26 mouse cellular contexts compared by ENCODE assay signal in genomic region chr4:120571691-120572090, GRCm38 (mm10). TPM values are rescaled to one million over a fixed set of nuclear protein-coding genes. Genes with fewer than 3 reads are reported as not detected.
DNase-seq lines count a peak whose midpoint lies in the region; ATAC-seq and TF ChIP-seq lines count a peak whose summit lies in the region.
"Had no signal": no experiment of that assay in that cellular context is flagged by ENCODE, and none has a peak within 500 bp of the region (broad histone marks: within the 10 kb centered on the region; RNA-seq: fewer than 3 reads in every experiment).

No protein-coding gene starts in this region.

- no peak overlapping the region for H3K4me3 ChIP-seq in heart, postnatal 0 days (ENCODE audit: low read depth, low read length)
- H3K4me3 ChIP-seq in heart, adult 2 months: no peak overlapping the region
- no peak overlapping the region for H3K4me3 ChIP-seq in liver, embryonic 12.5 days
- no peak overlapping the region for H3K4me3 ChIP-seq in liver, embryonic 11.5 days (ENCODE audit: low read depth, low read length)
- no peak overlapping the region for H3K4me3 ChIP-seq in embryonic fibroblast, embryonic 13.5 days (ENCODE audit: insufficient read depth, low read length)
- H3K4me3 ChIP-seq in limb, embryonic 14.5 days (replicated peaks; ENCODE audit: low read length): no peak overlapping the region
- H3K4me3 ChIP-seq: forebrain, embryonic 15.5 days; hindbrain, embryonic 12.5 days; midbrain, embryonic 13.5 days had no signal

- no peaks in the 10 kb centered on the region for H3K27me3 ChIP-seq in heart, postnatal 0 days (ENCODE audit: control insufficient read depth, insufficient read depth, low read length)
- no peaks in the 10 kb centered on the region for H3K27me3 ChIP-seq in heart, adult 2 months (ENCODE audit: control insufficient read depth, insufficient read depth, low read length)
- no peaks in the 10 kb centered on the region for H3K27me3 ChIP-seq in liver, embryonic 12.5 days (replicated peaks)
- H3K27me3 ChIP-seq in liver, embryonic 11.5 days (replicated peaks; ENCODE audit: control insufficient read depth, insufficient read depth, low read length): no peaks in the 10 kb centered on the region
- no peaks in the 10 kb centered on the region for H3K27me3 ChIP-seq in limb, embryonic 14.5 days (ENCODE audit: control insufficient read depth, insufficient read depth, low read length)
- H3K27me3 ChIP-seq: forebrain, embryonic 15.5 days; hindbrain, embryonic 12.5 days; liver, embryonic 15.5 days; midbrain, embryonic 13.5 days; neural tube, embryonic 13.5 days had no signal

- peaks cover 34% of the 10 kb centered on the region for H3K4me1 ChIP-seq in heart, postnatal 0 days (ENCODE audit: control insufficient read depth, insufficient read depth)
- no peaks in the 10 kb centered on the region for H3K4me1 ChIP-seq in heart, adult 2 months (ENCODE audit: control insufficient read depth, insufficient read depth, low read length)
- peaks cover 37% of the 10 kb centered on the region for H3K4me1 ChIP-seq in liver, embryonic 12.5 days
- H3K4me1 ChIP-seq in liver, embryonic 11.5 days (replicated peaks; ENCODE audit: control insufficient read depth, insufficient read depth, low read length): peaks cover 22% of the 10 kb centered on the region
- H3K4me1 ChIP-seq in embryonic fibroblast, embryonic 13.5 days (ENCODE audit: control insufficient read depth, insufficient read depth, low read length): peaks cover 6% of the 10 kb centered on the region
- peaks cover 34% of the 10 kb centered on the region for H3K4me1 ChIP-seq in limb, embryonic 14.5 days (ENCODE audit: control insufficient read depth, insufficient read depth, low read length)

- no peak for TF ChIP-seq CTCF in heart, postnatal 0 days (IDR thresholded peaks at IDR 0.05; ENCODE audit: low read depth)
- TF ChIP-seq CTCF in heart, adult 2 months (IDR thresholded peaks at IDR 0.05): no peak
- no peak for TF ChIP-seq CTCF in embryonic fibroblast, embryonic 13.5 days (IDR thresholded peaks at IDR 0.05; ENCODE audit: borderline replicate concordance, insufficient read depth, low read length)

- intact Hi-C loops in heart, adult 2 months (cut with DNase I): no loop called here

- no peak for TF ChIP-seq EP300 in heart, postnatal 0 days (IDR thresholded peaks at IDR 0.05; ENCODE audit: low read depth)
- TF ChIP-seq EP300 in heart, adult 2 months (IDR thresholded peaks at IDR 0.05; ENCODE audit: insufficient read depth, low read depth, low read length): no peak

- no peak overlapping the region for H3K9ac ChIP-seq in heart, postnatal 0 days (replicated peaks; ENCODE audit: low read depth, low read length)
- no peak overlapping the region for H3K9ac ChIP-seq in heart, adult 2 months (ENCODE audit: low read depth, low read length)
- no peak overlapping the region for H3K9ac ChIP-seq in liver, embryonic 12.5 days
- H3K9ac ChIP-seq in liver, embryonic 11.5 days (ENCODE audit: low read depth, low read length): no peak overlapping the region; the same call in 1 of the 2 replicates
- H3K9ac ChIP-seq in limb, embryonic 14.5 days (ENCODE audit: low read depth, low read length, severe bottlenecking): no peak overlapping the region
- H3K9ac ChIP-seq: forebrain, embryonic 15.5 days; hindbrain, embryonic 12.5 days; liver, embryonic 15.5 days; midbrain, embryonic 13.5 days; neural tube, embryonic 13.5 days had no signal

- 49% methylated on average over 3 of the region's 3 CpGs for WGBS in heart, postnatal 0 days
- WGBS in heart, adult 2 months: 49% methylated on average over 3 of the region's 3 CpGs
- 65% methylated on average over 3 of the region's 3 CpGs for WGBS in liver, embryonic 12.5 days (ENCODE audit: insufficient replicate concordance)
- 68% methylated on average over 3 of the region's 3 CpGs for WGBS in liver, embryonic 11.5 days
- 52% methylated on average over 3 of the region's 3 CpGs for WGBS in limb, embryonic 14.5 days

- H3K4me2 ChIP-seq in heart, postnatal 0 days (ENCODE audit: low read depth, low read length): no peak overlapping the region
- H3K4me2 ChIP-seq in liver, embryonic 12.5 days: 0 out of 2 replicates have a peak overlapping the region, but pooled peaks have one; percentile 99
- no peak overlapping the region for H3K4me2 ChIP-seq in liver, embryonic 11.5 days
- no peak overlapping the region; the same call in 1 of the 2 replicates for H3K4me2 ChIP-seq in limb, embryonic 14.5 days (replicated peaks; ENCODE audit: low read depth, low read length, severe bottlenecking)
- H3K4me2 ChIP-seq: forebrain, embryonic 15.5 days had no signal

- H3K79me2 ChIP-seq in heart, adult 2 months (replicated peaks; ENCODE audit: control insufficient read depth, insufficient read depth, low read length): no peaks in the 10 kb centered on the region

- TF ChIP-seq POLR2A in heart, adult 2 months (IDR thresholded peaks at IDR 0.05; ENCODE audit: insufficient read depth, low read depth, low read length): no peak
- TF ChIP-seq POLR2A in embryonic fibroblast, embryonic 13.5 days (IDR thresholded peaks at IDR 0.05; ENCODE audit: low read depth, low read length): no peak
- no peak for TF ChIP-seq POLR2A in limb, embryonic 14.5 days (IDR thresholded peaks at IDR 0.05; ENCODE audit: borderline replicate concordance, extremely low read depth, insufficient read depth, insufficient read length)

- ATAC-seq in heart, postnatal 0 days (ENCODE audit: insufficient read depth, low read depth): no peak
- ATAC-seq in liver, embryonic 12.5 days: no peak
- ATAC-seq in liver, embryonic 11.5 days (replicated peaks; ENCODE audit: low FRiP score): no peak
- no peak for ATAC-seq in limb, embryonic 14.5 days (ENCODE audit: low FRiP score, low read depth)
- ATAC-seq in erythroid progenitor cell, adult 5-6 weeks (replicated peaks; ENCODE audit: low FRiP score, poor library complexity, severe bottlenecking): no peak
- ATAC-seq: forebrain, embryonic 15.5 days; midbrain, embryonic 13.5 days had no signal

- no peaks in the 10 kb centered on the region for H3K36me3 ChIP-seq in heart, postnatal 0 days (replicated peaks; ENCODE audit: control insufficient read depth, insufficient read depth, low read length)
- H3K36me3 ChIP-seq in heart, adult 2 months (ENCODE audit: control insufficient read depth, insufficient read depth, low read length): peaks cover 12% of the 10 kb centered on the region; the same call in 1 of the 2 replicates
- peaks cover 5% of the 10 kb centered on the region for H3K36me3 ChIP-seq in liver, embryonic 12.5 days
- H3K36me3 ChIP-seq in liver, embryonic 11.5 days (ENCODE audit: control insufficient read depth, insufficient read depth, low read length): no peaks in the 10 kb centered on the region; the same call in 1 of the 2 replicates
- no peaks in the 10 kb centered on the region for H3K36me3 ChIP-seq in limb, embryonic 14.5 days (ENCODE audit: control insufficient read depth, insufficient read depth, low read length)
- H3K36me3 ChIP-seq: forebrain, embryonic 15.5 days; hindbrain, embryonic 12.5 days; liver, embryonic 15.5 days; midbrain, embryonic 13.5 days; neural tube, embryonic 13.5 days had no signal

- H3K27ac ChIP-seq in heart, postnatal 0 days (ENCODE audit: low read depth): peak overlapping the region; percentile 97
- no peak overlapping the region; the same call in 1 of the 2 replicates for H3K27ac ChIP-seq in heart, adult 2 months
- no peak overlapping the region for H3K27ac ChIP-seq in liver, embryonic 12.5 days
- H3K27ac ChIP-seq in liver, embryonic 11.5 days (ENCODE audit: low read depth, low read length): no peak overlapping the region
- peak overlapping the region; percentile 91 for H3K27ac ChIP-seq in embryonic fibroblast, embryonic 13.5 days (ENCODE audit: insufficient read depth, low read length)
- H3K27ac ChIP-seq in limb, embryonic 14.5 days (replicated peaks; ENCODE audit: low read depth, low read length): 0 out of 2 replicates have a peak overlapping the region, but pooled peaks have one; percentile 52
- H3K27ac ChIP-seq: forebrain, embryonic 15.5 days; hindbrain, embryonic 12.5 days; liver, embryonic 15.5 days; midbrain, embryonic 13.5 days; neural tube, embryonic 13.5 days had no signal

- no peak for DNase-seq in heart, postnatal 0 days (ENCODE audit: low spot score)
- DNase-seq in heart, adult 2 months: no peak
- DNase-seq in liver, embryonic 11.5 days (ENCODE audit: low spot score): no peak
- DNase-seq in limb, embryonic 14.5 days (ENCODE audit: low spot score): no peak
- DNase-seq: adrenal gland, adult 8-10 months; cerebellum, adult 8-10 months; gastrocnemius, postnatal 36 days; heart, postnatal 14 days; thymus, adult 18-20 months; thymus, postnatal 4 days had no signal

- no peaks in the 10 kb centered on the region for H3K9me3 ChIP-seq in heart, postnatal 0 days (replicated peaks; ENCODE audit: control insufficient read depth, low read length)
- H3K9me3 ChIP-seq in liver, embryonic 12.5 days (replicated peaks): no peaks in the 10 kb centered on the region
- H3K9me3 ChIP-seq in liver, embryonic 11.5 days (ENCODE audit: control insufficient read depth, low read length): no peaks in the 10 kb centered on the region
- H3K9me3 ChIP-seq in limb, embryonic 14.5 days (ENCODE audit: control insufficient read depth, low read length): no peaks in the 10 kb centered on the region
- H3K9me3 ChIP-seq: forebrain, embryonic 15.5 days; hindbrain, embryonic 12.5 days; liver, embryonic 15.5 days; midbrain, embryonic 13.5 days; neural tube, embryonic 13.5 days had no signal

RNA-seq across cellular contexts. Expression of gene Ctps, which starts 1.6 kb away (rescaled TPM):
- total RNA-seq in heart, postnatal 0 days (2014; rRNA removed; ENCODE audit: low replicate concordance): 61.2 and 79.7 TPM in 2 replicates
- 57.8 and 66.6 TPM in 2 replicates for polyA plus RNA-seq in heart, postnatal 0 days (2015; fragmentation: Nextera tagmentation; extraction: Ambion mirVana)
- total RNA-seq in heart, adult 2 months (2021): 10 to 100 TPM; 30.0 to 31.1 TPM
- 12.5 and 23.9 TPM in 2 replicates for polyA plus RNA-seq in heart, adult 2 months (2012; rRNA removed)
- polyA plus RNA-seq in liver, embryonic 12.5 days (2016; fragmentation: Nextera tagmentation; extraction: Ambion mirVana): 75.0 and 75.8 TPM in 2 replicates
- 102 and 116 TPM in 2 replicates for polyA plus RNA-seq in liver, embryonic 11.5 days (2014; fragmentation: Nextera tagmentation; extraction: Ambion mirVana)
- 95.9 and 98.3 TPM in 2 replicates for polyA plus RNA-seq in embryonic fibroblast, embryonic 13.5 days (2011; ENCODE audit: insufficient read length, low read depth, missing spikeins)
- polyA plus RNA-seq in limb, embryonic 14.5 days (2012; rRNA removed): 42.4 and 48.3 TPM in 2 replicates
- 77.6 and 83.9 TPM in 2 replicates for polyA plus RNA-seq in limb, embryonic 14.5 days (2014; fragmentation: Nextera tagmentation; extraction: Ambion mirVana)
- total RNA-seq in erythroid progenitor cell, adult 5-6 weeks (2015; ENCODE audit: low replicate concordance): 18.9 and 22.7 TPM in 2 replicates
- 19.4 and 30.8 TPM in 2 replicates for total RNA-seq in erythroid progenitor cell, adult 5-6 weeks (2017; ENCODE audit: low replicate concordance)

RNA-seq across cellular contexts. Expression of gene Gm8439, which starts 16.9 kb away (rescaled TPM):
- total RNA-seq in heart, postnatal 0 days (2014; rRNA removed; ENCODE audit: low replicate concordance): not detected in 2 replicates
- polyA plus RNA-seq in heart, postnatal 0 days (2015; fragmentation: Nextera tagmentation; extraction: Ambion mirVana): 0.53 TPM in 1 of 2 replicates, not detected in the other
- total RNA-seq in heart, adult 2 months (2021): not detected
- polyA plus RNA-seq in heart, adult 2 months (2012; rRNA removed): not detected in 2 replicates
- not detected in 2 replicates for polyA plus RNA-seq in liver, embryonic 12.5 days (2016; fragmentation: Nextera tagmentation; extraction: Ambion mirVana)
- not detected in 2 replicates for polyA plus RNA-seq in liver, embryonic 11.5 days (2014; fragmentation: Nextera tagmentation; extraction: Ambion mirVana)
- polyA plus RNA-seq in embryonic fibroblast, embryonic 13.5 days (2011; ENCODE audit: insufficient read length, low read depth, missing spikeins): not detected in 2 replicates
- not detected in 2 replicates for polyA plus RNA-seq in limb, embryonic 14.5 days (2012; rRNA removed)
- polyA plus RNA-seq in limb, embryonic 14.5 days (2014; fragmentation: Nextera tagmentation; extraction: Ambion mirVana): not detected in 2 replicates
- total RNA-seq in erythroid progenitor cell, adult 5-6 weeks (2015; ENCODE audit: low replicate concordance): not detected in 2 replicates
- not detected in 2 replicates for total RNA-seq in erythroid progenitor cell, adult 5-6 weeks (2017; ENCODE audit: low replicate concordance)
- total RNA-seq: adrenal gland, adult 8-10 months; common myeloid progenitor, adult 5-6 weeks; gastrocnemius, postnatal 36 days; heart, postnatal 14 days; layer of hippocampus, adult 8-10 months; left cerebral cortex, adult 18-20 months; left cerebral cortex, postnatal 36 days had no signal
- polyA plus RNA-seq: embryonic facial prominence, embryonic 11.5 days; forebrain, embryonic 15.5 days; hindbrain, embryonic 12.5 days; kidney, embryonic 14.5 days; liver, embryonic 15.5 days; midbrain, embryonic 13.5 days; neural tube, embryonic 13.5 days; spleen, adult 2 months; stomach, embryonic 14.5 days had no signal

RNA-seq across cellular contexts. Expression of gene Slfnl1, which starts 39.7 kb away (rescaled TPM):
- 0.15 TPM in 1 of 2 replicates, not detected in the other for total RNA-seq in heart, postnatal 0 days (2014; rRNA removed; ENCODE audit: low replicate concordance)
- polyA plus RNA-seq in heart, postnatal 0 days (2015; fragmentation: Nextera tagmentation; extraction: Ambion mirVana): 0.07 TPM in 1 of 2 replicates, not detected in the other
- not detected for total RNA-seq in heart, adult 2 months (2021)
- 0.18 and 0.31 TPM in 2 replicates for polyA plus RNA-seq in heart, adult 2 months (2012; rRNA removed)
- not detected in 2 replicates for polyA plus RNA-seq in liver, embryonic 12.5 days (2016; fragmentation: Nextera tagmentation; extraction: Ambion mirVana)
- polyA plus RNA-seq in liver, embryonic 11.5 days (2014; fragmentation: Nextera tagmentation; extraction: Ambion mirVana): 0.10 TPM in 1 of 2 replicates, not detected in the other
- polyA plus RNA-seq in embryonic fibroblast, embryonic 13.5 days (2011; ENCODE audit: insufficient read length, low read depth, missing spikeins): 0.30 TPM in 1 of 2 replicates, not detected in the other
- polyA plus RNA-seq in limb, embryonic 14.5 days (2012; rRNA removed): 0.13 and 0.15 TPM in 2 replicates
- 0.10 TPM in 1 of 2 replicates, not detected in the other for polyA plus RNA-seq in limb, embryonic 14.5 days (2014; fragmentation: Nextera tagmentation; extraction: Ambion mirVana)
- not detected in 2 replicates for total RNA-seq in erythroid progenitor cell, adult 5-6 weeks (2015; ENCODE audit: low replicate concordance)
- not detected in 2 replicates for total RNA-seq in erythroid progenitor cell, adult 5-6 weeks (2017; ENCODE audit: low replicate concordance)
- total RNA-seq: left cerebral cortex, postnatal 36 days had no signal
- polyA plus RNA-seq: embryonic facial prominence, embryonic 11.5 days; forebrain, embryonic 15.5 days; hindbrain, embryonic 12.5 days; kidney, embryonic 14.5 days; liver, embryonic 15.5 days; midbrain, embryonic 13.5 days; neural tube, embryonic 13.5 days; spleen, adult 2 months; stomach, embryonic 14.5 days had no signal

Comparison
In these comparisons a context has a peak if more than half of its experiments do, and no peak if none do; other contexts are left out.
1. H3K27ac ChIP-seq: peak in heart, postnatal 0 days (single experiment), embryonic fibroblast, embryonic 13.5 days (single experiment) and limb, embryonic 14.5 days (single experiment); none in heart, adult 2 months (single experiment), liver, embryonic 12.5 days (single experiment) and liver, embryonic 11.5 days (single experiment).